Mouse (Mus musculus) induced T-regulatory cell, adult 2 months (primary cell): Measurements from ENCODE around the gene Mettl26.

Experiments used
- DNase-seq: peaks from one replicate; pipeline ENCODE4 v3.0.0-alpha.2; 2012; ENCODE audit warnings: low read depth

The Mettl26 gene

DNA sequence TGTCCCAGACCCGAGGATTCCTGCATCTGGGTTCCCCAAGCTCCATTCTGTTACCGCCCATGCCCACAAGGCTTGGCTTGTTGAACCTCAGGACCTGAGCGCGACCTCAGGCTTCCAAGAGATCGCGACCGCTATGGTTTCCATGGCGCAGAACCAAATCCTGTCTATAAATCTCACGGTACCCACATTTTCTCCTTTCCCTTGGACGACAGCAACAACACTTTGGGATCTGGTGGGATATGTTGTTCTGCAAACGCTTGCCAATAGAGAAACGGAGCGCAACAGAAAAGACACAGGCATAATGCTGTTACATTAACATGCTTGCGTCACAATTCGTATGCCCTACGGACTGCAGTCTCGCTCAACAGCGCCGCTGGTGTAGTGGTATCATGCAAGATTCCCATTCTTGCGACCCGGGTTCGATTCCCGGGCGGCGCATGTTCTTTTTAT lies at the start of gene Mettl26:
TSS of gene Mettl26 (plus strand) at position 354 of the 450 bp plus-strand sequence.
- DNase-seq = peak; percentile 96

GRCm38 (mm10) chr17:25825311-25825710 lies 49.6 kb upstream of the Mettl26 start:
- no peak for DNase-seq

DNA sequence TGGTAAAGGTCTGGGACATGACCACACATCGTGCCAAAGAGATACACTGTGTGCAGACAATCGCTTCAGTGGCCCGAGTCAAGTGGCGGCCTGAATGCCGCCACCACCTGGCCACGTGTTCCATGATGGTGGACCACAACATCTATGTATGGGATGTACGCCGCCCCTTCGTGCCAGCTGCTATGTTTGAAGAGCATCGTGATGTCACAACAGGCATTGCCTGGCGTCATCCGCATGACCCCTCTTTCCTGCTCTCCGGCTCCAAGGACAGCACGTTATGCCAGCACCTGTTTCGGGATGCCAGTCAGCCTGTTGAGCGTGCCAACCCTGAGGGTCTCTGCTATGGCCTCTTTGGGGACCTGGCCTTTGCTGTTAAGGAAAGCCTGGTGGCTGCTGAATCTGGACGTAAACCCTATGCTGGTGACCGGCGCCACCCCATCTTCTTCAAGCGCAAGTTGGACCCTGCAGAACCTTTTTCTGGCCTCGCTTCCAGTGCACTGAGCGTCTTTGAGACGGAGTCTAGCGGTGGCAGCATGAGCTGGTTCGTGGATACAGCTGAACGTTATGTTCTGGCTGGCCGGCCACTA lies 48.8 kb upstream of the Mettl26 start:
- DNase-seq = no peak

GRCm38 (mm10) chr17:25827011-25827410 lies 47.9 kb upstream of the Mettl26 start:
- no peak for DNase-seq

GRCm38 (mm10) chr17:25827546-25828222 lies 47.2 kb upstream of the Mettl26 start:
- no peak for DNase-seq

DNA sequence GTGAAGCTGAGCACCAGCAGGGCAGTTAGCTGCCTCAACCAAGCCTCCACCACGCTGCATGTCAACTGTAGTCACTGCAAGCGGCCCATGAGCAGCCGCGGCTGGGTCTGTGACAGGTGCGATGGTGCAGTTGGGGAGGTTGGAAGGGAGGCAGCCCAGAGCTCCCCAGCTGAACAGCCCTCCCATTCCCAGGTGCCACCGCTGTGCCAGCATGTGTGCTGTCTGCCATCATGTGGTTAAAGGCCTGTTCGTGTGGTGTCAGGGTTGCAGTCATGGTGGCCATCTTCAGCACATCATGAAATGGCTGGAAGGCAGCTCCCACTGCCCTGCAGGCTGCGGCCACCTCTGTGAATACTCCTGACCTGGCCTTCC lies 46.7 kb upstream of the Mettl26 start:
- DNase-seq = no peak

GRCm38 (mm10) chr17:25828712-25829557 lies 45.9 kb upstream of the Mettl26 start, which contains the start of gene Jmjd8:
TSS of gene Jmjd8 (plus strand) at chr17:25828867.
- peak; percentile 87 for DNase-seq

GRCm38 (mm10) chr17:25829558-25830017 lies 45.3 kb upstream of the Mettl26 start:
- DNase-seq = no peak

DNA sequence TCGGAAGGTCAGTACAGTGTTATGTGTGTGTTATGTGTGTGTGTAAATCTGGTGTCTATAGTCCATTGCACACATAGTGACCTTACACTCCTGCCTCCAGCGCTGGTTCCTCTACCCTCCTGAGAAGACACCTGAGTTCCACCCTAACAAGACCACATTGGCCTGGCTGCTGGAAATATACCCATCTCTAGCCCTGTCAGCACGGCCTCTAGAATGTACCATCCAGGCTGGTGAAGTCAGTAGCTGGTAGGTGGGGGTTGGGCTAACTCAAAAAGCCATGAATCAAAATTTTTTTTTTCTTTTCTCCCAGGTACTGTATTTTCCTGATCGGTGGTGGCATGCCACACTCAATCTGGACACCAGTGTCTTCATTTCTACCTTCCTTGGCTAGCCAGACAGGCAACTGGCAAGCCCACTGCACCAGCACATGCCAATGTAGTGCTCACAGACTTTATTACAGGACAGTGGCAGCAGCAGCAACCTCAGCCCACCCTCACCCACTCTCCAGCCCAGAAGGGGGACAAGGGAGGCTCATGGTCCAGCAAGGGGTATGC lies 44.6 kb upstream of the Mettl26 start:
- DNase-seq = no peak

DNA sequence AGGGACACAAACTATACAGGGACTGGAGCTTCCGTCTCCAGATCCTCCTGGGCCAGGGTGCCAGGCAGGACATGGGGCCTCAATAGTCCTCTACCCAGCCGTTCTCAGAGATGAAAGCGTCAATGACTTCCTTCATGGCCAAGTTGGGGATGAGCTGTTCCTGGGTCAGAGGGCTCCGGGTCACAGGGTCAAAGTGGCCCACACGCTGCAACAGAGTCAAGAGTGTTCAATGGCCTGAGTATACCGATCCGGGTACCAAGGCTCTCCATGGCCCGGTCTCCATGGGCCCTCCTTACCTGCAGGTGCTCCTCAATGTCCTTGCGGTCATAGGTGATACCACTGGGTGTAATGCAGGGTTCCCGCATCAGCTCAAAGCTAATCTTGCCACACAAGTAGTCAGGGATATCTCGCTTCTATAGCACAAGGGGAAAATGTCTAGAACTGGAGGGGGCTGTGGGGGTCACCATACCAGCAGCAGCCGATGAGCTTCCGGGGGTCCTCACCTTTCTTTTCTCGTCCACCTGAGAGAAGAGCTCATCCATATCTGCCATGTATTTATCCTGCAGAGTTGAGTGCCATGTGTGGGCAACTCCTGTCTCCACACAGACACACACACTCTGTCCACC lies 44.0 kb upstream of the Mettl26 start:
- DNase-seq = no peak

GRCm38 (mm10) chr17:25831451-25832281 lies 43.2 kb upstream of the Mettl26 start:
- DNase-seq = no peak

- peak; percentile 99 for DNase-seq
Measured at GRCm38 (mm10) chr17:25832436-25833290, 42.2 kb upstream of the Mettl26 start.

- no peak for DNase-seq
Measured at GRCm38 (mm10) chr17:25833291-25833663, 41.6 kb upstream of the Mettl26 start, which contains the start of gene Stub1. TSS of gene Stub1 (minus strand) at chr17:25833404.

GRCm38 (mm10) chr17:25833961-25834594 lies 40.8 kb upstream of the Mettl26 start:
- no peak for DNase-seq

DNA sequence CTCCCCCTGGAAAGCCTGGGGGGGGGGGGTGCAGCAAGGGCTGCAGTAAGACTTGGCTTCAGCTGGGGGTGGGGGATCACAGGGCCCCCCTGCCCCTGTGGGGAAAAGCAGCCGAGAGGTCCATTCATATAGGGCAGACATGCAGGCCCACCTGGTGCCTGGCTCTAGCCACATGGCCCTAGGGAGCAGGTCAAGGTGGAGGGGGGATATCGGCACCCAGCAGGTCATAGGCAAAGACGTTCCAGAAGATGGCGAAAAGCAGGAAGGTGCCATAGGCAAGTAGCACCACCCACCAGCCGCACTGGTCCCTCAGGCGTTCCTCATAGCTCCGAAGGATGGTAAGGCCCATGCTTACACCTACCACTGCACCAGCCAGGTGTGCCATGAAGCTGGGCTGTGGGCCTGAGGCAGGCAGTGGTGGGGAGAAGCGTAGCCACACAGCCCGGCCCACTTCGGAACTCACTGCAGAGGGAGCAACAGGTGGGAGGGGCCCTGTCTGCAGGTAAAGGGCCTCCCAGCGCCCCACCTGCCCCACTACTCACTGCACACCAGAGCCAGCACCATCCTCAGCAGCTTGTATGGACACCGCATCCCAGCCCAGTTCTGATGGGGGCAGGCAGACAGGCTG lies 40.2 kb upstream of the Mettl26 start:
- no peak for DNase-seq

DNA sequence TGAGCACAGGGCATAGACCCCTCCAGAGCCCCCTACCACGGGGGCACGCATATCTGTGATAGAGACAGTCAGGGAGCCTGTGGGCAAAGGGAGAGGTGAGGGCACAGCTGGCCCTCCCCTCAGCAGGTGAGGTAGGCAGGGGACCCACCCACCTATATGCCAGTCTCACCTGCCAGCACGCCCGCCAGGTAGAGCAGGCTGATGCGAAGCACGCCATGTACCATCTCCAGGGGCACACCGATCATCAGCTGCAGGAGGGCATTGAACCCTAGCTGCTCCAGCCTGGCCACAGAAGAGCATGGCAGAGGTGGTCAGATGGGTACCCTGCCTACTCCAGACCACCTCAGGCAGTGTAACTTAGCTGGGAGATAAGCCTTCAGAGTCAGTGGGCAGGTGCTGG lies 39.6 kb upstream of the Mettl26 start:
- DNase-seq = no peak

DNA sequence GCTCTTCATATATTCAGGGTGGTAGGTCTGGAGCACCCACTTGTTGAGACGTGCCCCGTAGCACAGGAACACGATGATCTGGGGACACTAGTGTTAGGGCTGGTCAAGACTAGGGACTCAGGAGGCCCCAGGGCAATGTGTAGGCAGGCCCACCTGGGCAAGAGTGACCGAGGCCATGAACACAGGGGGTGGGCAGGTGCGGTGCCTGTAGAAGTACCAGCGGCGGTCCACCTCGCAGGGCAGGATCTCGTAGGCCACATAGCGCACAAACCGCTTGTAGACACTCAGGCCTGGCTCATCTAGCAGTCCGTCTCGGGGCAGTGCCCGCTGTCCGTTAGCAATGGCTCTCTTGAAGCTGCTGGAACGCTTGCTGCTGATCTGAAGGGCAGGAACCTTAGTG lies 39.1 kb upstream of the Mettl26 start:
- DNase-seq = no peak

- DNase-seq = no peak
Measured at GRCm38 (mm10) chr17:25836397-25837075, 38.3 kb upstream of the Mettl26 start.

- DNase-seq = peak; percentile 60
Measured at GRCm38 (mm10) chr17:25837076-25837410, 37.8 kb upstream of the Mettl26 start, which contains the start of gene Rhbdl1. TSS of gene Rhbdl1 (minus strand) at chr17:25837295.
